16 mouse cellular contexts compared by ENCODE assay signal in the genomic region with DNA sequence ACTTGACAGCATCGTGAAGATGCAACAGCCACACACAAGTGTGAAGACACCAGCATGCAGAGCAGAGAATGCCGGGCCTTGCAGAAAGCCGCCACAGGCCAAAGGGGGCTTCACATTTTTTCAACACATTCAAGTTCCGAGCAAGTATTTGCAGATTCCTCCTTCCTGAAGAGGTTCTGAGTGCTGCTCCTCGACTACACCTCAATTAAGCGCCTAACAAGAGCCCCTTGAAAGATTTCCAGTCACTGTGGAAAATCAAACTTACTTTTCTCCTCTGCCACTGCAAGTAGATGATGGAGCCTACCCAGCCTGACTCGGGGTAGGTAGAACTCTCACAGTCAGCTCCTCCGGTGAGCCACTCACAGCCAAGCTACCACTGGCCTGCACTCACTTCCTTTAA.
DNase-seq lines count a peak whose midpoint lies in the region; ATAC-seq and TF ChIP-seq lines count a peak whose summit lies in the region.
"Had no signal": no experiment of that assay in that cellular context is flagged by ENCODE, and none has a peak within 500 bp of the region (broad histone marks: within the 10 kb centered on the region; RNA-seq: fewer than 3 reads in every experiment).

No protein-coding gene starts in this region.

- peaks cover 8% of the 10 kb centered on the region for H3K4me1 ChIP-seq in liver, adult 2 months (ENCODE audit: control insufficient read depth, insufficient read depth, low read length)
- peaks cover 4% of the 10 kb centered on the region; the same call in 1 of the 2 replicates for H3K4me1 ChIP-seq in liver, postnatal 0 days (ENCODE audit: insufficient read depth)
- no peaks in the 10 kb centered on the region for H3K4me1 ChIP-seq in lung, postnatal 0 days (ENCODE audit: insufficient read depth, low read depth, low read length)

- H3K4me3 ChIP-seq in liver, adult 2 months (ENCODE audit: insufficient read depth, low read depth, low read length) = no peak overlapping the region
- H3K4me3 ChIP-seq in liver, postnatal 0 days (ENCODE audit: low read depth, low read length) = no peak overlapping the region
- H3K4me3 ChIP-seq in lung, postnatal 0 days (ENCODE audit: low read depth, low read length) = no peak overlapping the region
- H3K4me3 ChIP-seq: embryonic facial prominence, embryonic 13.5 days; forebrain, embryonic 13.5 days; heart, embryonic 12.5 days had no signal

- peak overlapping the region; percentile 34; the same call in 1 of the 2 replicates for H3K27ac ChIP-seq in liver, adult 2 months (replicated peaks; ENCODE audit: insufficient read depth, low read depth, low read length)
- H3K27ac ChIP-seq in liver, postnatal 0 days (ENCODE audit: low read depth) = no peak overlapping the region
- H3K27ac ChIP-seq in lung, postnatal 0 days (ENCODE audit: low read length) = peak overlapping the region; percentile 27; the same call in 1 of the 2 replicates
- H3K27ac ChIP-seq: embryonic facial prominence, embryonic 13.5 days; forebrain, embryonic 13.5 days had no signal

- no peak overlapping the region for H3K4me2 ChIP-seq in liver, postnatal 0 days (ENCODE audit: low read depth, low read length)
- no peak overlapping the region for H3K4me2 ChIP-seq in lung, postnatal 0 days (replicated peaks; ENCODE audit: low read depth, low read length)
- H3K4me2 ChIP-seq: embryonic facial prominence, embryonic 13.5 days; forebrain, embryonic 13.5 days; heart, embryonic 12.5 days had no signal

- no peaks in the 10 kb centered on the region for H3K79me2 ChIP-seq in liver, adult 2 months (ENCODE audit: control insufficient read depth, insufficient read depth, low read length)

- no peak for TF ChIP-seq POLR2A in liver, adult 2 months (IDR thresholded peaks at IDR 0.05; ENCODE audit: extremely low read depth, insufficient read depth, low read length)

- no peak for TF ChIP-seq EP300 in liver, postnatal 0 days (IDR thresholded peaks at IDR 0.05; ENCODE audit: low read depth)
- peak; percentile 61 for TF ChIP-seq EP300 in lung, postnatal 0 days (IDR thresholded peaks at IDR 0.05)

- WGBS in liver, adult 2 months = 84% methylated on average over 8 of the region's 8 CpGs
- WGBS in liver, postnatal 0 days (ENCODE audit: insufficient replicate concordance) = 78% methylated on average over 8 of the region's 8 CpGs
- 53% methylated on average over 8 of the region's 8 CpGs for WGBS in lung, postnatal 0 days

- H3K9ac ChIP-seq in liver, adult 2 months (ENCODE audit: low read depth, low read length) = no peak overlapping the region
- H3K9ac ChIP-seq in liver, postnatal 0 days (replicated peaks) = no peak overlapping the region
- H3K9ac ChIP-seq in lung, postnatal 0 days (replicated peaks; ENCODE audit: low read depth) = no peak overlapping the region
- H3K9ac ChIP-seq: embryonic facial prominence, embryonic 13.5 days; forebrain, embryonic 13.5 days; forebrain, postnatal 0 days had no signal

- ATAC-seq in liver, postnatal 0 days = no peak
- peak; percentile 73 for ATAC-seq in lung, postnatal 0 days
- ATAC-seq: forebrain, embryonic 13.5 days; forebrain, postnatal 0 days had no signal

- no peaks in the 10 kb centered on the region for H3K9me3 ChIP-seq in liver, postnatal 0 days (ENCODE audit: low read length)
- no peaks in the 10 kb centered on the region for H3K9me3 ChIP-seq in lung, postnatal 0 days (ENCODE audit: low read length)
- H3K9me3 ChIP-seq: forebrain, embryonic 13.5 days; heart, embryonic 12.5 days had no signal

- H3K36me3 ChIP-seq in liver, adult 2 months (ENCODE audit: control insufficient read depth, insufficient read depth, low read length) = no peaks in the 10 kb centered on the region; the same call in 1 of the 2 replicates
- H3K36me3 ChIP-seq in liver, postnatal 0 days (replicated peaks; ENCODE audit: insufficient read depth, low read length) = no peaks in the 10 kb centered on the region
- no peaks in the 10 kb centered on the region for H3K36me3 ChIP-seq in lung, postnatal 0 days (ENCODE audit: insufficient read depth, low read length)

- no peaks in the 10 kb centered on the region for H3K27me3 ChIP-seq in liver, adult 2 months (ENCODE audit: control insufficient read depth, insufficient read depth, low read length)
- H3K27me3 ChIP-seq in liver, postnatal 0 days (ENCODE audit: insufficient read depth, low read length) = no peaks in the 10 kb centered on the region
- H3K27me3 ChIP-seq in lung, postnatal 0 days (replicated peaks; ENCODE audit: insufficient read depth, low read length) = no peaks in the 10 kb centered on the region
- H3K27me3 ChIP-seq: embryonic facial prominence, embryonic 13.5 days; heart, embryonic 12.5 days had no signal

- DNase-seq in liver, adult 2 months (ENCODE audit: extremely low read depth, low read depth, low spot score) = no peak
- DNase-seq in liver, postnatal 0 days = no peak
- DNase-seq in lung, postnatal 0 days (ENCODE audit: low spot score) = peak; percentile 69
- peak; percentile 52 for DNase-seq in lung, postnatal 36 days
- no peak for DNase-seq in kidney, postnatal 14 days
- DNase-seq in cerebellum, postnatal 25 days = no peak
- DNase-seq in layer of hippocampus, postnatal 14 days (ENCODE audit: low spot score in 2 of 2) = no peak
- DNase-seq: adrenal gland, postnatal 10 days; cerebellum, adult 11 months; cerebellum, adult 9-10 months; cerebellum, postnatal 36 days; forebrain, postnatal 0 days; gastrocnemius, postnatal 25 days had no signal

- no peak for TF ChIP-seq CTCF in liver, adult 2 months (IDR thresholded peaks at IDR 0.05; ENCODE audit: low read depth, low read length)
- TF ChIP-seq CTCF in liver, postnatal 0 days (IDR thresholded peaks at IDR 0.05; ENCODE audit: low read depth) = no peak
- no peak for TF ChIP-seq CTCF in lung, postnatal 0 days (IDR thresholded peaks at IDR 0.05)

Comparison
In these comparisons a context has a peak if more than half of its experiments do, and no peak if none do; other contexts are left out.
1. DNase-seq: peak in lung, postnatal 0 days (single experiment) and lung, postnatal 36 days (single experiment); none in liver, adult 2 months (single experiment), liver, postnatal 0 days (single experiment), kidney, postnatal 14 days (single experiment), cerebellum, postnatal 25 days (0 of 2) and layer of hippocampus, postnatal 14 days (0 of 2).